Mouse (Mus musculus): ENCODE measurements around the gene Gm49396.

Gm49396 gene

DNA sequence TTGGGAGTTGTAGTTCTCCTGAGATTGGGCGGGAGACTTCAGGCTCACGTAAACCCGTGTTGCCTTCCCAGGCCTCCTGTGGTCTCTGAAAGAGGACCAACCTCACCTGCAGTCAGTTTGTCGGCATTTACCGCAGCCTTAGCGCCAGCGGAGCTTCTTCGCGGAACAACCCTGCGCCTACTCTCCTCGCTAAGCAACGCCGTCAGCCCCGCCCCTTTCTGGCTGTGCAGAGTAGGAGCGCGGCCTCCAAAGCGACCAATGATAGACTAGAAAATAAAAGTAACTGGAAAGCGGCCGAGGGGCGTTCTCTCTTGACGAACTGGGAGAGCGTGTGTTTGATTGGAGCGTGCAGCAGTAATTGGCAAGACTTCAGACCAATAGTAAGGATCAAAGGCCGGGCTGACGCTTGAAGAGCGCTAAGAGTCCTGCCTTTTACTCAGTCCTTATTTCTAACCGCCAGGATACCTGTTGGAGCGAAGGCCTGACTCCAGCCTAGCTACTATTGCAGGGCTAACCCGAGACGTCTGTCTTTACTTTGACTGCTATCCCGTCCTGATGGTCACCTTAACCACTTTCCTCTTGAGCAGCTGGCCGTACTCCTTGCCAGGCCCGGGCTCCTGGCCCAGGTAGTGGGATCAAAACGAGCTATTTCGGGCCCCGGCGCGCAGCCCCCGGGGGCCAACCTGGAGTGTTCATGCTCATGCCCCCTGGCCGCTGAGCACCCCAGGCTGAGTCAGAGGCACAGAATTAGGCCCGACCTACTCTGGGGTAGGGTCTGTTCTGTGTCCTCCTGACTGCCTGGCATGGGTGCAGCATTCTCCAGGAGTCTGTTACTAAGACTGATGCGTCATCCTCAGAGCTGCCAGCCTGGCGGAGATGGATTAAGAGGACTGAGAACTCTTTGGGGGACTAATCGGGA, 10.8 kb upstream of the Gm49396 start, which contains the start of the genes Hspb6 and Proser3:
Gene Hspb6, plus strand, starts transcription at position 77 of the 919 bp plus-strand sequence.
Gene Proser3, minus strand, starts transcription at position 198 of the 919 bp plus-strand sequence.
- DNase-seq (ENCODE audit: extremely low read depth, low read depth): peak; percentile 99

DNA sequence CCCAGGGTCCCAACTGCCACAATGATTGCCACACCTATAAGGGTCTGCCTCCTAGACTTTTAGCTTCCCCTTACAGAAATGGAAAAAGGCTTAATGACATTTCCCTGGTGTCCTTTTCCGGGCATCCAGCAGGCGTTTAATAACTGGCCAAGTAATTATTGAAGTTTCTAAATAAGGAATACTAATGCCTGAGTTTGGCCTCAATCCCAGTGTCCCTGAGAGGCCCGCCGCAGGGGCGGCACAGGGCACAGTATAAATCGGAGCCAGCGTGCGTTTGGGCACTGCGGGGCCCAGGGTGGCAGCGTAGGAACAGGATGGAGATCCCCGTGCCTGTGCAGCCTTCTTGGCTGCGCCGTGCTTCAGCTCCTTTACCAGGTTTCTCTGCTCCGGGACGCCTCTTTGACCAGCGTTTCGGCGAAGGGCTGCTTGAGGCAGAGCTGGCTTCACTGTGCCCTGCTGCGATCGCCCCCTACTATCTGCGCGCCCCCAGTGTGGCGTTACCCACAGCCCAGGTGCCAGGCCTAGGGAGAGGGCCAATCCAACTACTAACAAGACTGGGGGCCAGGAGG, 10.0 kb upstream of the Gm49396 start:
- DNase-seq (ENCODE audit: extremely low read depth, low read depth): no peak

DNA sequence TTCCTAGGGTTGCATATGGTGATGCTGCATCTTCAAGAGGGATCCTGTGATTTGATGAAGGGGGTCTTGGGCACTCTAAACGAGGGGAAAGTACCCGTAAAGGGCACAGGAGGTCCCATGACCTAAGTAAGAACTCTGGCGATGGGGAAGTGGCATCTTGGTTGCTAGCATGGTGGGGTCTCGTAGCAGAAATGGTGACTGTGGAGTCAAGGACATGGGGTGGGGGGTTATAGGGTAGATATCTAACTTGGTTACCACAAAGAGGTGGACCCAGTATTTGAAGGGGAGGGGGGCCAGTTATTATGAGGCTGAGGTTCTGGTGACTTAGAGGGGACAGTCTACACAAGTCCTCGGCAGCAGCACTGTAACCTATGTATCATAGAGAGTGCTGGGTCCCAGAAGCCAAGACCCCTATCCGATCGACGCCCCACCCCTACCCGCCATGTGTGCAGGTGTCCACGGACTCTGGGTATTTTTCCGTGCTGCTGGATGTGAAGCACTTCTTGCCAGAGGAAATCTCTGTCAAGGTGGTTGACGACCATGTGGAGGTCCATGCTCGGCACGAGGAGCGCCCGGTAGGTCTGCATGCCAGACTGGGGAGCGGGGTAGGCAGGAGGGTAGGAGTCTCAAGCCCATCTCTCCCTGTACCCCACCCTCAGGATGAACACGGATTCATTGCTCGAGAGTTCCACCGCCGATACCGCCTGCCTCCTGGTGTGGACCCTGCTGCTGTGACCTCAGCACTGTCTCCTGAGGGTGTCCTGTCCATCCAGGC, 9.1 kb upstream of the Gm49396 start:
- DNase-seq (ENCODE audit: extremely low read depth, low read depth): no peak

DNA sequence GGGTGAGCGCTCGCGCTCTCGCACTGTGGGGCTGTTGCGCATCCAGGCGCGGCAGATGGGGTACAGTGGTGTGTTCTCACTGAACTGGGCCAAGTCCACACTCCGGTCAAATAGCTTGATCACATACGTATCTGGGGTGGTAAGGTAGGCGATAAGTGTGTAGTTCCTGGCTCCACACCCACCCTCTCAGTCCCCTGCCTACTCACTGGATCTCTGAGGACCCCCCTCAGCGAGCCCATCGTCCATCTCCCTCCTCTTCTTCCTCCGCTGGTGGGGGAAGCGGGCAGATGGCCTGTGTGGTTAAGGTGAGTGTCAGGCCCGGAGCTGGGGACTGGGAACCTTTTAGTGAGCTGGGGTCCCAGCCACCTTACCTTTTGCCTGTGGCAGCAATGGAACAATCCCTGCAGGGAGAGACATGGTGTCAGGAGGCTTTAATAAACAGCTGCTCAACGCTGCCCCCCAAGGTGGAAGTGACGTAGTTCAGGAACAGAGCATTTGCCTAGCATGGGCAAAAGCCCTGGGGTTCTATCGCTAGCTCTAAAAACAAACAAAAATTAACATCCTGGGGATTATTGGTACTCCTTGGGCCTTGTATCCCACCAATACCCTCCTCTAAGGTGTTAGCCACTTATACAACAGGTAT, 6.1 kb upstream of the Gm49396 start:
- DNase-seq (ENCODE audit: extremely low read depth, low read depth): no peak

DNA sequence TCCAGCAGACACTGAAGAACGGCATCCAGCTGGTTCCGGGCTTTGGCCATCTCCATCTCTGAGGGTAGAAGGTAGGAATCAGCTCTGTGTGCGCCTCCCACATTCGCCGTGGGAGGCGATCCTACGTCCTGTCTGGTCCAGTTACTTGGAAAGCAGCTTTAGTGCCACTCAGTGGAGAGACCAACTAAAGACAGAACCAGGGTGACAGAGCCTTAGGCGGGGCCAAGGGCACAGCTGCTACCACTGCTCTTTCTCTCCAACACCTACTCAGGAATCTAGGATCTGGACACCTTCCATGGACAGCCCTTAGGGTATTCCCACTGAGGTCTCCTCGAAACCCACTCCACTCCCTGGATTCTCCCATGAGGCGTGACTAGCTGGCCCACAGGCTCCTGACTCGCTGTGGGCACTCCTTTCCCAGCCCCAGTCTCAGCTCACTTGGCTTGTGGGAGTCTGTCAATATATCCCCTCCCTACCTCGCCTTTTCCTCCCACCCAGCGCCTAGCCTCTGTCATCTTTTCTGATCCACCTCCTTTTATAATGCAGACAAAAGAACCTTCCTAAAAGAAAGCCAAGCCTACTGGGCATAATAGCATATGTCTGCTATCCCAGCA, 5.1 kb upstream of the Gm49396 start:
- DNase-seq (ENCODE audit: extremely low read depth, low read depth): no peak

DNA sequence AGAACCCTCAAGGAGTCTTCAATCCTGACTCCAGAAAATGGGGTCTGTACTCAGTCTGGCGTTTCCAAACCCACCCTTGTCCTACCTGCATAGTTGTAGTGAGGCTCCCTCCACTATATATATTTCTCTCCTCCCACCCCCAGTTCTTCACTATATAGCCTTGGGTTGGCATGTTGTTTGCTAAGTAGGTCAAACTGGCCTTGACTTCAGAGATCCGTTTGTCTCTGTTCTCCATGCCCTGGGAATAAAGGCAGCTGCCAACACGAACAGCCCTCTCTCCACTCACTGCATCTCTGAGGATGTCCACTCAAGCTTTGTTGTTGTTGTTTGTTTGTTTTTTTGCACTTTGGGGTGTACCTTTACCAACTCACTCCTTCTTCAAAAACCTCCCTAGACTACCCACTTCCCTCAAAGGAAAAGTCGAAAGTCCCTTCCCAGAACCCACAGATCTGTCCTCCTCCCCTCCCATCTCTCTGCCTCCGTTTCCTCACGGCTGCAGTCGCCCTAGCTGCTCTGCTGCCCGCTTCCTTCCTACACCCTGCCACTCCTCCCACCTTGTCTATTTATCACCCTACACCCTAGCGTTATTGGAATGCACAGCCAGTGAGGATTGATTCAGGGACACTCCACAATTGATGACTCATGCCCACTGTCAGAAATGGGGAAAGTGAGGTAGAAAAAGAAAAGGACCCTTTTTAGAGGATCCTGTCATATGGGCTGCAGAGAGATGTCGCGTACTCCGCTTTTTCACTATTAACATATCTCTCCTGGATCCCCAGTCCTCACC, 4.3 kb upstream of the Gm49396 start:
- no peak for DNase-seq (ENCODE audit: extremely low read depth, low read depth)

DNA sequence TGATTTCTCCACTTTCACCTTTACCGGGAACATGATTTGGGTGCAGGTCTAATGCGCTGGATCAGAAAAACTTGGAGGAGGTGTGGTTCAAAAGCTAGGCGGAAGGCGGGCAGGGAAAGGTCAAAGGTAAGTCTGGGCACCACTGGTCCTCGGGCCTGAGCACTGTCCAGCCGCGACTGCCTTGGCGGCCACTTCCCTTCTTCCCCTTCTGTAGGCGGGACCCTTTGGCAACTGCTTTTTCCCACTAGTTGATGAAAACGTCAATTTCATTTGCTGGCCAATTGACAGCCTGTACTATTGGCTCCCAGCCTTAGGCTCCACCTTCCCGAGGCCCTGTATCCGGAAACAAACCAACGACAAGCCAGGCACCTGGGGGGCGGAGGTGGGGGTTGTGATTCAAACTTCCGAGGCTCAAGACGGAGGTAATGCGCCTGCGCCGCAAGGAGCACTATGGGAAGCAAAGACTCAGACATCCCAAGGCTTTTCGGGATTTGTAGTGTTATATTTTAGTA, 3.6 kb upstream of the Gm49396 start, which contains the start of gene Lin37:
Gene Lin37, minus strand, starts transcription at position 396 of the 512 bp plus-strand sequence.
- DNase-seq (ENCODE audit: extremely low read depth, low read depth): peak; percentile 96

DNA sequence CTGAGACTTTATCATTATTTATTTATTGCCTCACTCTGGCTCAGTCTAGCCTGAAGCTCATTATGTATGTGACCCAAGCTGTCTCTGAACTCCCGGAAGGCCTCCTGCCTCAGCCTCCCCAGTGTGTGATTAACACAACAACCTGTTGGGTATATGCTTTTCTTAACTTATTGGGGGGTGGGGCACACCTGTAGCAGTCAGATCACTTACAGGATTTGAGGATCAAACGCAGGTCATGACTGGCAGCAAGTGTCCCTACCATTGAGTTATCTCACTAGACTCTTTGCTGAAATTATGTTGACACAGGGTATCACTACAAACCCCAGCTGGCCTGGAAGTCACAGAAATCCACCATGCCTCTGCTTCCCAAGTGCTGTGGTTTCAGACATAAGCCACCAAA, 2.8 kb upstream of the Gm49396 start:
- no peak for DNase-seq (ENCODE audit: extremely low read depth, low read depth)

DNA sequence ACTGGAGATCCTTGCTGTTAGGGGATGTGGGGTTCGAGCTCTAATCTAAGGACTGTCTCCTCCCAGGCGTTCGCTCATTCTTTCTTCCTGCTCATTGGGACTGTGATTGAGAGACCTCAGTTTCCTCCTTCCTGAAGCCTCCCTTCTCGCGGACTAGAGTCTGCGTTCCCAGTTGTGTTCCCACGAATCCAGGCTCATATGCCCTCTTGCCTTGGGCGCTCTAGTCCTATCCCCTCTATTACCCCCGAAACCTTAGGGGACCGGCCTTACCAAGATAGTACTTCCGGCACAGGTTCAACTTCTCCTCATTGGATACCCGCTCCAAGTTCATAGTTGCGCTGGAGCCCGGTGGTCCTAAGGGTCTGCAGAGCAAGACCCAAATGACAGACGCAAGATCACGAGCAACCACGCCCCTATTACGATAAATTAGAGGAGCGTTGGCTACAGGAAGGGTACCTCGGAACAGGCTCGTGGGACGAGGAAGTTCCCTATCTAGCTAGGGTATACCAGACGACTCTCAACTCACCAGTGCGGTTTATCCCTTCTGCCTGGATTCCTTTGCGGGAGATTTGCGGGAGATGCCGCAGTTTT, 523 bp upstream of the Gm49396 start:
- peak; percentile 59 for DNase-seq (ENCODE audit: extremely low read depth, low read depth)

DNA sequence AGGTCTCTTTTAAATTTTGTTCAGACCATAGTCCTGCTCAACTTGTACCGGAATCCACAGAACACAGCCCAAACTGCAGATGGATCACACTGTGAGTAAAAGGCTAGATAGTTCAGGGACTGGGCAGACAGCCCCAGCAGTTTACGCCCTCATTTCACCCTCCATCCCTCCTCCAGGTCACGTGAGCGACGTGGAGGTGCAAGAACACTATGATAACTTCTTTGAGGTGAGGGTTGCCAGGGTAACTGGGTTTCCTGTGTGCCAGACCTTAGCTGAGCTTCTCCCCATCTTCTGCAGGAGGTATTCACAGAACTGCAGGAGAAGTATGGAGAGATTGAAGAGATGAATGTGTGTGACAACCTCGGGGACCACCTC, 749 bp downstream of the Gm49396 start:
- no peak for DNase-seq (ENCODE audit: extremely low read depth, low read depth)

DNA sequence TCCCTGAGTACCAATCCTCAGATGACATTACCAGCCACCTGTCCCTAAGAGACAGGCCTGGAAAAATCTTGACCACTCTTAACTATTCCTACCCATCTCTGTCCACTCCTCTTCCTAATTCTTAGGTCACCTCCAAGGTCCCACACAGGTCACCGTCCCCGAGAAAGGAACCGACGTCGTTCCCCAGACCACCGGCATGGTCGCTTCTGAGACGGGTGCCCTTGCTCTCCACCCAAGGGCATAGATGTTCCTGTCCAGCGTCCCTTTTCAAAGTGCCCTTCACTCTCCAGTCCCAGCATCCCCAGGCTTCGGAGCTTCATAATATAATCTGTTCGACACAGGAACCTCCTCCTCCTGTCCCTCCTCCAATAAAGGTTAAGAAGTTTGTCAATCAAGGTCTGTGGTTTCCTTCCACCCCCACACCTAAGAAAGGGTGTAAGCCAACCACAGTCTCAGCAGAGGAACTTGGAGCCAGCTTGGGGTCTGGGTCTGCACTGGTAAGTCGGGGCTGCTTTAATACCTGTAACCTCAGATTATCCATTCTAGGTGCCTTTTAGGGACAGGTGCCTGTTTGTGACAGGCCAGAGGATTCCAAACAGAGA, 1.9 kb downstream of the Gm49396 start, which contains the start of gene Igflr1:
Gene Igflr1, plus strand, starts transcription at position 458 of the 602 bp plus-strand sequence.
- DNase-seq (ENCODE audit: extremely low read depth, low read depth): no peak

DNA sequence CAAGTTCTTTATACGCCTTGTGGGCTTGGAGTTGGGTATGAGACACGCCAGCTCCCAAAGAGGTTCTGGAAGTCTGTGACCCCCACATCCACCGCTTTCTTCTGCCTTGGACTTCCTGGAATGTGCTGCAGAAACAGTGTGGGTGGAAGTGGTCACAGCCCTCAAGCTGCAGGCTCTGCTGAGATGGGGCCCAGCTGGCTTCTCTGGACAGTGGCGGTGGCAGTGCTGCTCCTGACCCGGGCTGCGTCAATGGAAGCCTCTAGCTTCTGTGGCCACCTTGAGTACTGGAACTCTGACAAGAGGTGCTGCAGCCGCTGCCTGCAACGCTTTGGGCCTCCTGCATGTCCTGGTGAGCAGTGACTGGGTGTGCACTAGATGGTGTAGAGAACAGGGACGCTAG, 2.9 kb downstream of the Gm49396 start:
- DNase-seq (ENCODE audit: extremely low read depth, low read depth): no peak

DNA sequence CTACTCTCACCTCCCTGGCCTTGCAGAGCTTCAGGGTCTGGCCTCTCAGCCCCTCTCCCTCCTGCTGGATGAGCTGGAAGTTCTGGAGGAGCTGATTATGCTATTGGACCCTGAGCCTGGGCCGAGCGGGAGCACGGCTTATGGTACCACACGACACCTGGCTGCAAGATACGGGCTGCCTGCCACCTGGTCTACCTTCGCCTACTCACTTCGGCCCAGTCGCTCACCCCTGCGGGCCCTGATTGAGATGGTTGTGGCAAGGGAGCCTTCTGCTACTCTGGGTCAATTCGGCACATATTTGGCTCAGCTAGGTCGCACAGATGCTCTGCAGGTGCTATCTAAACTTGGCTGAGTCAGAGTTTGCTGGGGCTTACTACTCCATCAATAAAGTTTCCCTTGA, 4.4 kb downstream of the Gm49396 start:
- DNase-seq (ENCODE audit: extremely low read depth, low read depth): no peak

DNA sequence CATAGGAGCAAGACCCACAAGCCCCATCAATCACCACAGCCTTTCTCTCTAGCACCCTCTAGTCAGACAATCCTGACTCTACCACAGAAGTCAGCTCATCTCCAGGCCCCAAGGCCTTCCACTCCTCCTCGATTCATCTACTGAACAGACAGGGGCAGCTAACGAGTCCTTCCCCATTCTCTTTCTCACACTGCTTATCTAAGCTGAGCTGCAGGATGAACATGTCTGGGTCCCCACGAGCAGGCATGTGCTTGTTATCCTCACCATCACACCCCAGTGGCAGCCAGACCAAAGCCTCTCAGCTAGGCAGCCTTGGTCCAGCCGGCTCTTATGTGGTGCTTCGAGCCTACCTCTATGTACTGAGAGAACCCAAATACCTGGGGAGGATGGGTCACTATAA, 9.2 kb downstream of the Gm49396 start:
- no peak for DNase-seq (ENCODE audit: extremely low read depth, low read depth)

DNA sequence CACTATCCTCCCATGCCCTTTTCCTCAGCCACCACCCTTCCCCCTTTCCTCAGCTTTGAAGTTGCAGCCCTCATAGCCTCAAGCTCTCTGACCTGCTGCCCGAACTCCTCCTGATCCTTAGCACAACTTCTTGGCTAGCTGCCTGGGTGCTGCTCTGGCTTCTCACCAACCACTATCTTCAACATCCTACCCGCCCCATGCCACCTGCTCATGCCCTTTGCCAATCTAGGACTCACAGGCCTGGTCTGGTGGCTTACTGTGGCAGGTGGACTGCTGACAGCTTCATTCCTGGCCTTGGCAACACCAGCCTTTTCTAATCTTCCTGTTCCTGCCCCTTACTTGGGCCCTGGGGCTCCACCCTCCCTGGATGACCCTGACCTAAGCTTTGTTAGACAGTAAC, 9.8 kb downstream of the Gm49396 start:
- no peak for DNase-seq (ENCODE audit: extremely low read depth, low read depth)

DNA sequence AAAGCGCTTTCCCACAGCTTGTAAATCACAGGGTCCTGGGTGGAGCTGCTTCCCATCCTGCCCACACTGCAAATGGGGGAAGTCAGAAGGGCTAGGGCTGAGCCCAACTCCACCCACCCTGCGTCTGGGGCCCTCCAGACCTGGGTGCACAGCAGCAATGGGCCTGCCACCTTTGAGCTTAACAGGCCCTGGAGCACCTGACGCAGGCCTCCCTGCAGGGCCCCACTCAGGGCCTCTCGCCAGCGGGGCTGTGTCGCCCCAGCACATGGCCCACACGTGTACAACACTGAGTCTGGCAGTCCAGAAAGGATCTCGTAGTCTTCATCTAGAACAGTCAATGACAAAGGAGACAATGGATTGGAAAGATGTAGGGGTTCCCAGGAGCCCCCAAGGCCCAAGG, 16.8 kb downstream of the Gm49396 start:
- no peak for DNase-seq (ENCODE audit: extremely low read depth, low read depth)

DNA sequence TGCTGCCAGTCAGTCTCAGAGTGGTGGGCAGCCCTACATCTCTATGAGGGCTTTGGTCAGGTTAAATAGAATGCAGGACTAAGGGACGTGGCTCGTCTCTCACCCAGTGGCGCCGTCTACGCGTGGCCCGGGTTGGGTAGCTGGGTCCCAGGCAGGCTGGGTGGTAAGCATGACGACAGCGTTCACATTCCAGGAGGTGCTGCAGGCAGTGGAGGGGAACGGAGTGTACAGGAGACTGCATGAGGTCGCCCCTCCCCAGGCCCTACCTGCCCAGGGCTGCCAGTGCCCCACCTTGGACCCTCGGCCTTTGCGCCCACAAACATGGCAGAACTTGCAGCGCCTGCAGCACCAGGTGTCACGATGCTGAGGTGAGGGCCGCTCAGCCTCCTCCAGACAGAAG, 18.4 kb downstream of the Gm49396 start:
- DNase-seq (ENCODE audit: extremely low read depth, low read depth): no peak

DNA sequence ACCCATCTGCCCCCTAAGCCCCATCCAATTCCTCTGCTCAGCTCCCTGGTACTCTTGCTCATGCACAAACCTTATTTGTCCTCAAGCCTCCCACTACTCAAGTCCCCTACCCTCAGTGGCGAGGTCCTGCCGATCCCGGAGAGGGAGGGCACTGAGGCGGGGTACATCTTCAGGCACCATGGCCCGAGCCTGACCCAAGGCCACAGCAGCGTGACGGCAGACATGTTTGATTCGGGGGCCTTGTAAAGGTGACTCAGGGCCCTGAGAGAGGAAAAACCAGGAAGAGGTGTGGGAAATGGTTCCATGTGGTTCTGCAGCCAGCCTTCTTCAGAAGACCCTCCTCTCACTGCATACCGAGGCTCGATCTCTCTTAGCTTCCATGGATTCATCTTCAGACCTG, 21.2 kb downstream of the Gm49396 start:
- no peak for DNase-seq (ENCODE audit: extremely low read depth, low read depth)

DNA sequence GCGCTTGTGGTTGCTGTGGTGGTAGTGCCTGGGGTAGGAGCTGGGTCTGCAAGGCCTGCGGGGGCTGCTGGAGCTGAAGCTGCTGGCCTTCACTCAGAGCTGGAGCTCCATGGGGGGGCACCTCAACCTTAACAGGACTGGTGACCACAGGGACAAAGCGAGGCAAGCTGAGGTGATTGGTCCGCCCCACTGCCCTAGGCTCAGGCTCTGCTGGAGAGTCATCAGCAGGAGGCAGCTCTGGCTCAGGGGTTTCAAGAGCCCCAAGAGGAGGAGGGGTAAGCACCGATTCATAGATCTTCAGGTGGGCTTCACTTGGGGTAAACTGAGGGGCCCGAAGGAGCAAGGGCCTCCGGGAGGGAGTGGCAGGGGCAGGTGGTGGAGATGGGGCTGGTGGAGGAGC, 22.0 kb downstream of the Gm49396 start:
- DNase-seq (ENCODE audit: extremely low read depth, low read depth): no peak
